Mouse (Mus musculus): ENCODE data around the gene Gm20388. TPM values are rescaled to one million over a fixed set of nuclear protein-coding genes. Genes with fewer than 3 reads are reported as not detected.

Gm20388 gene
- polyA plus RNA-seq, 1 experiment = not detected

DNA sequence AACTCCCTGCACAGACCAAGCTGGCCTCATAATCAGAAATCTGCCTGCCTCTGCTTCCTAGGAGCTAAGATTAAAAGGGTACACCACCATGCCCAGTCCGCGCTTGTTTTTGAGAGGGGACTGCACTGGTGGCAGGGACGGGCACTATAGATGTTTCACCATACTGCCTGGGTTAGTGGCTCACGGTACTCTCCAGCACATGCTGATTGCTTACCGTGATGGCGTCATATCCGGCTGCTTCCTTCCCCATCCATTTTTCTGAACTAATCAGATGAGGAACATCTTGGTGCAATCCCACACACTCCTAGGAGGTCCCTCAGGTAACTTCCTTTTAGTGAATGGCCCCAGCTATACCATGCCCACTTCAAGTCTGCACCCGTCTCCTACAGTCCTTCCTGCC lies 134.3 kb downstream of the Gm20388 start:
- TF ChIP-seq CTCF (IDR thresholded peaks at IDR 0.05; ENCODE audit: insufficient read depth, low read depth, low read length) (no peak), POLR2A (IDR thresholded peaks at IDR 0.05; ENCODE audit: insufficient read depth, low read depth, low read length) (no peak)
- Histone ChIP-seq H3K4me1 (ENCODE audit: control insufficient read depth, insufficient read depth, low read length) (peaks cover 19% of the 10 kb centered on the region), H3K4me3 (ENCODE audit: insufficient read depth, low read depth, low read length) (no peak overlapping the region), H3K27ac (ENCODE audit: insufficient read depth, low read depth, low read length) (no peak overlapping the region)
- 92% methylated on average over 8 of the region's 8 CpGs for WGBS

GRCm38 (mm10) chr8:120045471-120045870 lies 134.8 kb downstream of the Gm20388 start:
- Histone ChIP-seq H3K4me3 (ENCODE audit: insufficient read depth, low read depth, low read length) (no peak overlapping the region), H3K27ac (ENCODE audit: insufficient read depth, low read depth, low read length) (no peak overlapping the region), H3K4me1 (ENCODE audit: control insufficient read depth, insufficient read depth, low read length) (peaks cover 18% of the 10 kb centered on the region)
- TF ChIP-seq POLR2A (IDR thresholded peaks at IDR 0.05; ENCODE audit: insufficient read depth, low read depth, low read length) (no peak), CTCF (IDR thresholded peaks at IDR 0.05; ENCODE audit: insufficient read depth, low read depth, low read length) (no peak)
- 80% methylated on average over 5 of the region's 5 CpGs for WGBS

GRCm38 (mm10) chr8:120046258-120047020 lies 135.8 kb downstream of the Gm20388 start:
- TF ChIP-seq POLR2A (IDR thresholded peaks at IDR 0.05; ENCODE audit: insufficient read depth, low read depth, low read length) (no peak), CTCF (IDR thresholded peaks at IDR 0.05; ENCODE audit: insufficient read depth, low read depth, low read length) (no peak)
- H3K4me3 ChIP-seq (ENCODE audit: insufficient read depth, low read depth, low read length) = no peak overlapping the region
- 45% methylated on average over 14 of the region's 14 CpGs for WGBS
- peaks cover 22% of the 10 kb centered on the region for H3K4me1 ChIP-seq (ENCODE audit: control insufficient read depth, insufficient read depth, low read length)
- H3K27ac ChIP-seq (ENCODE audit: insufficient read depth, low read depth, low read length) = peak overlapping the region; percentile 60

DNA sequence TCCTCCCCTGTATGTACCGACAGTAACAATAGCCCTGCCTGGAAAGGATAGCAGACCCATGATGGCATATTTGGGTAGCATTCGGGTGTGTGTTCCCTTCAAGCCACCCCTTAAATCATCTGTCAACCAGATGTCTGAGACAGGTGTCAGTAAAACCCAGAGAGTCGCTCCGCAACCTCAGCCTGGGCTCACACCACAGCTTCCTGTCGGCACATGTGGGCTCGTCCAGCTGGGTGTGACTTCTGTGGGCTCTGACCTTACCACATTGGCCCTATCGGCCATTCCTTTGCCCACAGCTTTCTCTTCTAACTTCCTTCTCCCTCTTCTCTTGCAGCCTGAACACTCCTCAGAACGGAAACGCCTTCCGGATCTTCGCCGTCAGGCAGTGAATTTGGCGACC lies 139.3 kb downstream of the Gm20388 start:
- peaks cover 26% of the 10 kb centered on the region for H3K4me1 ChIP-seq (ENCODE audit: control insufficient read depth, insufficient read depth, low read length)
- TF ChIP-seq POLR2A (IDR thresholded peaks at IDR 0.05; ENCODE audit: insufficient read depth, low read depth, low read length) = no peak
- no peak for TF ChIP-seq CTCF (IDR thresholded peaks at IDR 0.05; ENCODE audit: insufficient read depth, low read depth, low read length)
- H3K4me3 ChIP-seq (ENCODE audit: insufficient read depth, low read depth, low read length) = no peak overlapping the region
- WGBS = 95% methylated on average over 13 of the region's 13 CpGs
- no peak overlapping the region for H3K27ac ChIP-seq (ENCODE audit: insufficient read depth, low read depth, low read length)

- H3K4me1 ChIP-seq (ENCODE audit: control insufficient read depth, insufficient read depth, low read length) = peaks cover 26% of the 10 kb centered on the region
- WGBS = 87% methylated on average over 10 of the region's 10 CpGs
- H3K4me3 ChIP-seq (ENCODE audit: insufficient read depth, low read depth, low read length) = no peak overlapping the region
- H3K27ac ChIP-seq (ENCODE audit: insufficient read depth, low read depth, low read length) = no peak overlapping the region
- TF ChIP-seq POLR2A (IDR thresholded peaks at IDR 0.05; ENCODE audit: insufficient read depth, low read depth, low read length) = no peak
- no peak for TF ChIP-seq CTCF (IDR thresholded peaks at IDR 0.05; ENCODE audit: insufficient read depth, low read depth, low read length)
These were observed 139.7 kb downstream of the Gm20388 start for GRCm38 (mm10) chr8:120050376-120050775.

- TF ChIP-seq POLR2A (IDR thresholded peaks at IDR 0.05; ENCODE audit: insufficient read depth, low read depth, low read length) (no peak), CTCF (IDR thresholded peaks at IDR 0.05; ENCODE audit: insufficient read depth, low read depth, low read length) (no peak)
- Histone ChIP-seq H3K27ac (ENCODE audit: insufficient read depth, low read depth, low read length) (no peak overlapping the region), H3K4me3 (ENCODE audit: insufficient read depth, low read depth, low read length) (no peak overlapping the region), H3K4me1 (ENCODE audit: control insufficient read depth, insufficient read depth, low read length) (peaks cover 23% of the 10 kb centered on the region)
- WGBS = 45% methylated on average over 4 of the region's 4 CpGs
These were observed 140.4 kb downstream of the Gm20388 start for GRCm38 (mm10) chr8:120051006-120051405.

GRCm38 (mm10) chr8:120051908-120052307 lies 141.3 kb downstream of the Gm20388 start:
- no peak overlapping the region for H3K27ac ChIP-seq (ENCODE audit: insufficient read depth, low read depth, low read length)
- 95% methylated on average over 4 of the region's 4 CpGs for WGBS
- TF ChIP-seq POLR2A (IDR thresholded peaks at IDR 0.05; ENCODE audit: insufficient read depth, low read depth, low read length) = no peak
- TF ChIP-seq CTCF (IDR thresholded peaks at IDR 0.05; ENCODE audit: insufficient read depth, low read depth, low read length) = no peak
- no peak overlapping the region for H3K4me3 ChIP-seq (ENCODE audit: insufficient read depth, low read depth, low read length)
- H3K4me1 ChIP-seq (ENCODE audit: control insufficient read depth, insufficient read depth, low read length) = peaks cover 14% of the 10 kb centered on the region

DNA sequence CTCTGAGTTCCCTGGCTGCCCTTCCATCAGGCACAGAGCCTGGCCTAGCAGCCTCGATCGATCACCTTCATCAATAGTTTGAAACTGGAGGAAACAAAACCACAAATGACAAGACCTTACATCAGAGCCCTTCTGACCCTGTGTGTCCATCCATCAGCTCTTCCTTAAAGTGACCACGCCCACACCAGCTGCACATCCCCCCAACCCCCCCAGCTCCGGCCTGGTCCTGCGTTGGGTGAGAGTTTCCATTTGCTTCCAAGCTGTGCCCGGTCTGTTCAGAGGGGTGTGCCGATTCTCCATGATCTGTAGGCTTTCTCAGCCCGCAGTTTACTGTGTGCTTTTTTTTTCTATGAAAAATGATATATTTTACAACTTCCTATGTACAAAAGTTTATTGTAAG lies 141.7 kb downstream of the Gm20388 start:
- peaks cover 11% of the 10 kb centered on the region for H3K4me1 ChIP-seq (ENCODE audit: control insufficient read depth, insufficient read depth, low read length)
- no peak overlapping the region for H3K27ac ChIP-seq (ENCODE audit: insufficient read depth, low read depth, low read length)
- TF ChIP-seq POLR2A (IDR thresholded peaks at IDR 0.05; ENCODE audit: insufficient read depth, low read depth, low read length) = no peak
- TF ChIP-seq CTCF (IDR thresholded peaks at IDR 0.05; ENCODE audit: insufficient read depth, low read depth, low read length) = no peak
- no peak overlapping the region for H3K4me3 ChIP-seq (ENCODE audit: insufficient read depth, low read depth, low read length)
- WGBS = 91% methylated on average over 8 of the region's 8 CpGs

GRCm38 (mm10) chr8:120054833-120055232 lies 144.2 kb downstream of the Gm20388 start:
- H3K4me3 ChIP-seq (ENCODE audit: insufficient read depth, low read depth, low read length) = no peak overlapping the region
- 90% methylated on average over 3 of the region's 3 CpGs for WGBS
- no peak overlapping the region for H3K27ac ChIP-seq (ENCODE audit: insufficient read depth, low read depth, low read length)
- peaks cover 11% of the 10 kb centered on the region for H3K4me1 ChIP-seq (ENCODE audit: control insufficient read depth, insufficient read depth, low read length)
- TF ChIP-seq POLR2A (IDR thresholded peaks at IDR 0.05; ENCODE audit: insufficient read depth, low read depth, low read length) (no peak), CTCF (IDR thresholded peaks at IDR 0.05; ENCODE audit: insufficient read depth, low read depth, low read length) (no peak)

All from olfactory bulb, adult 2 months (tissue).